Mouse (Mus musculus) spleen, postnatal 10 days (tissue): Measurements from ENCODE around the gene Ccdc28a.

Experiments used
- DNase-seq, 2 experiments: peaks; one replicate each; pipeline ENCODE4 v3.0.0; 2021 to 2022; ENCODE audit warnings: low spot score in 2 of 2

The Ccdc28a gene

DNA sequence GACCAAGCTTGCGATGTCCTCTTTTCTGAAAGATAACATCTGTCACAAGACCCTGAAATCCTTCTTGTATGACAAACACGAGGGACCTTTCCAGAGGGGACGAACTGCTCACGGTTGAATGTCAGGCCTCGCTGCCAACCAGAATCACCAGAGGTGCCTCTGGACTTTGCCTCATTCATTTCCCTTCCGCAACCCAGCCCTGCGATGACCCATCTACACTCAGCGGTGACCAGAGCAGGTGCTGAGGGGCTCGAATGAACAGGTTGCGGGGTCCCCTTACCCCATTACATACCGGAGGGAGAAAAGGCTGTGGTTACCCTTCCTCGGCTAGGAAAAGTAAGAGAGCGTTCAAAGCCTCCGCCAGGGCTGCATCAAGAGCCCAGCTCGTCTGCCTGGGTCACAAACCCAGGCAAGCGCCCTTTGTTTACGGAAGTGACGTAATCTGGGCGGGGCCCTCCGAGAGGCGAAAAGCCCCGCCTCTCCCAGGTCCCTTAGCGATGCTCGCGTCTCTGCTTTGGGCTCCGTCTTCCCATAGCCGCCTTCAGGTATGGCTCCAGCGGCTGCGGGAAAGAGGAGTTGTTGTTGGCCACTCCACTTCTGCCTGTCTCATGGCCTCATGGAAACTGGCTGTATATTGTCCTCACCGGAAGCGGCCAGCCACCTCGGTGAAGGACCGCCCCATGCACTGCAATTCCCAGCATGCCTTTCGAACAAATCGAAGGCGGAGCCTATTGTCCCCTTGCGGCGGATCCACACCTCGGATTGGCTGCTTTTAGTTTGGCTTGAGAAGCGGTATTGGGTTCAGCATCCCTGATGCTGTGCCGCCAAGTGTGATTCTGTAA lies at the start of gene Ccdc28a:
TSS of gene Ccdc28a (minus strand) at position 439 of the 842 bp plus-strand sequence.
- DNase-seq = peak; percentile 96 to 97

DNA sequence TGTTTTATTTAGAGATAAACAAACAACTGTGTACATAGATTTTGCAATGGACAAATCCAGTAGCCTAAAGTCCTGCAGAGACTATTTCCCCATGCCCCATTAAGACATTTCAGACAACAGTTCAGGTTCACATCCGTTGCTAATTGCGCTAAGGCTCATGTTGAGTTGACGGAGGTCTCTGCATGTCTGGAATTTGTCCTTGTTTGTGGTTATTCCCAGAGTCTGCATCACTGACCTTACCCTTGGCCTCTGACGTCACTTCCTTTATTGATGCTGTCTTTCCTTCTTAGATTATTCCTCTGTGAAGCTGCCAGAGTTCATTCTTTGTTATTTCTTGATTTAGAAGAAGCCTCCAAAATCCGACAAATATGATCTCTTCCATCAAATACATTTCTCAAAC lies 49.2 kb upstream of the Ccdc28a start:
- DNase-seq = no peak

DNA sequence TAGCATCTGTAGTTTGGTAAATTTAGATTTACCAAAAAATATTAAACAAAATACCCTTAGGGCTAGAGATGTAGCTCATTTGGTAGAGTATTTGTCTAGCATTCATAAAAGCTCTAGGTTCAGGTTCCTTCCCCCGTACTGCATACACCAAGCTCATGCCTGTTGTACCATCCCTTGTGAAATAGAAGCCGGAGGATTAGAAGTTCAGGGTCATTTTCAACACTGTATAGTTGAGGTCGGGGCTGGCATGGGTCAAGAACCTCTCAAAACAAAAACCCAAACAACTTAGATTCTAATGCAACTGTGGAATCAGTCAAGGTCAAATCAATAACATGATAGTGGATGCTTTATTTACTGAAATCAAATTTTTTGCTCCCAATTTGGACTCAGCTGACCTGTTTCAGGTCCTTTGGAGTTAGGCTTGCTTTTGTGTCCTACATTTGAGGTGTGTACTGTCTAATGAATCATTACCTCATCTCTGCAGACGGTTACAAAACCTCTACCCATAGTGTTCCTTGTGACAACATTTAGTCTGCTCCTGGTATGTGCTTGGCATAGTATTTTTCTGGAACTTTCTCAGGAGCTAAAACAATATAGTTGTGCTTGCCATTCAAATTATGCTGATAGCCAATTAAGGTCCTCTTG lies 41.4 kb upstream of the Ccdc28a start:
- DNase-seq = no peak

DNA sequence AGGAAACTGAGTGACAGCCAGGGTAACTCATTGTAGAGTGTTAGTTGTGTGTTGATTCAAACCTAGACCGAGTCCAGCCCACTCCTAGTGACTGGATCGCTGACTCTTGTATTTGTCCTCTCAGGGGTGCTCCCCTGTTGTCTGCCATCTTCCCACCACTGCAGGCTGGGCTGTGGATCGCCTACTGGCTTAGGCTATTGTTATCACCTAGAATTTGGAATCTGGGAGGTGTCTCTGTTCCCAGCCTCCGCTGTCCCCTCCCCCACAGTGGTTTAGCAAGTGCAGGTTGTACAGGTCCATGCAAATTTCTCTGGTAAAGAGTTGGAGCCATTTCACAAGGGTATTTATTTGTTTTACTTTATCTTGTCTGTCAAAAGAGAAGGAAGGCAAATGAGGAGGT lies 16.5 kb upstream of the Ccdc28a start:
- no peak for DNase-seq

DNA sequence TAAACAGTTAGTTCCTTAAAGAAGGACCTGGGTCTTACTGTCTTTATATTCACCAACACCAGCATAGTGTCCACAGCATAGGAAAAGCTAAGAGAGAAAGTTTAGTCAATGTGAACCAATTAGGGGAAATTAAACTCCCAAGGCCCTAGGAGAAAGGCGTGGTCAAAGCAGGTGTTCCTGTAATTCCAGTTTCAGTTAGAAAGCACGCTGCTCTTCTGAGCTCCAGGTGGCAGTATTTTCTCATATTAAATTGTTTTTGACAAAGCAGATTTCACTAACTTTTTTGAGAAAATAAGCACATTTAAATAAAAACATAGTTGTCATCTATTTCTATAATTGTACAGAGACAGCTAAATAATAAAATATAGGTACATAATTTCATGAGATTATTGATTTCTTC lies 8.8 kb upstream of the Ccdc28a start:
- DNase-seq = no peak

DNA sequence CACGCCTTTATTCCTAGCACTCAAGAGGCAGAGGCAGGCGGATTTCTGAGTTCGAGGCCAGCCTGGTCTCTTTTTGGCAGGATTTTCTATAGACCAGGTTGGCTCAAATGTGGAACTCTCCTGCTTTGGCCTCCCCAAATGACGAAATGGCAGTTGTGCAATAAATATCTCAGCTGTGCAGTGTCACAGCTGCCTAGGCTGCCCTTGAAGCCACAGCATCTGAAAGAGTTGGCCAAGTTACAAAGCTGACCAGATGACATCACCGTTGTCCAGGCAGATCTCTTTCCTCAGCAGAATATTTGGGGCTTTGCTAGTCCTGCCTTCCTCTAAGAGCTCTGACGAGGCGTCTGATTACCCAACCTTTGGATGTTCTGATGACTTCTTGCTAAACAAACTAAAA lies 2.4 kb upstream of the Ccdc28a start:
- no peak for DNase-seq

DNA sequence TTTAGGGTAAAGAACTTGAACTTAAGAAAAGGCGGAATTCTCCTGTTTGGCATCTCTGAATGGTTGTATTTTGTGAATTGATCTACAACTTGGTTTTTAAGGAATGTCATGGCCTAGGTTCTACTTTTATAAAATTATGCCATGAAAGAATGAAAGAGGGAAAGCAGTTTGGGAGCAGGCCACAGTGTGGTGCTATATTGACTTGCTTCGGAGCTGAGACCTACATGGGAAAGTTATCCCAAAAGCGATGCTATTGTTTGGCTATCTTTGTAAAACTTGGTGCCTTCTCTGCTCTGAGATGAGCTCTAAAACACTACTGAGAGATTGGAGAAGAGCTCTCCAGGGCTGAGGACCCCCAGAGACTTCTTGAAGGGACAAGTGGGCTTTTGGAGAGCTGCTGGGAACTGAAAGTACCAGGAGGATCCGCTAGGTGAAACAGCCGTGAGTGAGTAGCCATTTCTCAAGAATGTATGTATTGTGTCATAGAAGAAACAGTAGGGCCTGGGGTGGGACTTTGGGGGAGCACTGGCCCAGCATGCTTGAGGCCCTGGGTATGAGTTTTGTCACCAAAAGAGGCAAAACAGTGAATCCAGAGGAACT lies 1.6 kb upstream of the Ccdc28a start:
- no peak for DNase-seq

DNA sequence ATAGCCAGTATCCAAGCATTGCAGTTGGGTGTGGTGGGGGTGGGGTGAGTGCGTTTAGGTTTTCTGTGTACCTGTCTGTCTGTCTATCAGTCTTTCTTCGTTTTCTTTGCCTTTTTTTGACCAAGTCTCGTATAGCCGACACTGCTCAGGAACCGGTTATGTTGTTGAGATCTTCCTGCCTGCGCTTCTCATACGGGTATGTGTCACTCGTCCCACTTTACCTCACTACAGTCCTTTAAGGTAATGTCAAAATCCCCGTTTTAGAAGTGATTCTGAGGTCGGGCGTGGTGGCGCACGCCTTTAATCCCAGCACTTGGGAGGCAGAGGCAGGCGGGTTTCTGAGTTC lies 577 bp upstream of the Ccdc28a start:
- DNase-seq = no peak

DNA sequence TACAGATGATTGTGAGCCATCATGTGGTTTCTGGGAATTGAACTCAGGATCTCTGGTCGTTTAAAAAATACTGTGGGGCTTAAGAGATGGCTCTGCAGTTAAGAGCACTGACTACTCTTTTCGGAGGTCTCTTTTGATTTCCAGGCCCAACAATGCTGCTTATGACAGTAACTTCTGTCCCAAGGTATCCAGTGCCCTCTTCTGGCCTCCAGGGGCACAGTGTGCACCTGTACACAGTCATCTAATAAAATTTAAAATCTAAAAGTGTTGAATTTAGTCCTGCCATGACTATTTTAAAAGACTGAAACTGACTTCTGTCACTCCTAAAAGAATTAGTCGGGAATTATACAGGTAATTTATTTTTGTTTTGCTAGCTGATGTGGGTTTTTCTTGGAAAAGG lies 907 bp downstream of the Ccdc28a start:
- DNase-seq = peak in 1 of 2 experiments; percentile 24

DNA sequence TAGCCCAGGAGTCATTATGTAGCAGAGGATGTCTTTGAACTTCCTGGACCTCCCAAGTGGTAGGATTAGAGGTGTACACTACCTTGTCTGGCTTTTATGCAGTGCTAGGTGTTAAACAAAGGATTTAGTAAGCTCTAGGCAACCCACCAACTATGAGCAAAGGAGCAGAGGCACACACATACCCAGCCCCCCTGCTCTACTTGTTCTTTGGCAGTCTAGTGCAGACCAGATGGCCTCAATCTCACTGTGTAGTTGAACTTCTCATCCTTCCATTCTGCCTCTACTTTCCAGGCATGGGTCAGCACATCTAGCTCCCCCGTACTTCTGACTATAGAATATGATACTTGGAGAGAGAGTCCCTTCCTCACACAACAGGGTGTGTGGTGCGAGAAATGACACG lies 10.4 kb downstream of the Ccdc28a start:
- DNase-seq = no peak

DNA sequence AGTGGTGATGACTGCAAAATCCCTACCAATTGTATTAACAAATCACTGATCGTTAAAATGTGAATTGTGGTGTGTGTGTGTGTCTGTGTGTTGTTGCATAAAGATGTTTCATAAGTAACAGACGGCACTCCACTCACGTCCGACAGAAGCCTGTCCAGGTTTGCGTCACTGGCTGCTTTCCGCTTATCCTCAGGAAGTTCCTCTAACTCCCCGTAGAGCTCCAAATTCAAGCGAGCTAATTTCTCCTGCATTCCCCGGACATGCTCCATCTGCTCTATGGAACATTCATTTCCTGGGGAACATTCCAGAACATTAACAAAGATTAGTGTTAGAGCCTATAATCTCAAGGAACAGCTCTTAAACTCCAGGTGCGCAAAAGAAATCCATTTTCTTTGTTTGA lies 15.4 kb downstream of the Ccdc28a start:
- no peak for DNase-seq

DNA sequence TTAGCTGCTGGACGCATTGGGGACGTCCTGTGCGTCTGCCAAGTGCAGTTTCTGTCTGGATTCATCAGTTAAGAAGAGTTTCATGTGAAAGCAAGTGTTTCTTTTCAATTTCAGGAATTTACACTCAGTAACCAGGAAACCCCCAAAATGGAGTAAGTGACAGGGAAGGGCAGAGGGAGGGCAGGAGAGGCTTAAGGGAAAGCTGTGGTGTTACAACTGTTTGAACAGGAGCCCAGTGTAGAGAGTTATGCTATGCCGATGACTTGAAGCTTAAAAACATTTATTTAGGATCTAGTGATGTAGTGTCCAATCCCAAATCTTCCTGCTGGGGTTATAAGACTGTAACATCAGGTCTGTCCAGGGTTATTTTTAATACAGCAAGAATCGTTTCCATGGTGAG lies 20.7 kb downstream of the Ccdc28a start:
- no peak for DNase-seq

DNA sequence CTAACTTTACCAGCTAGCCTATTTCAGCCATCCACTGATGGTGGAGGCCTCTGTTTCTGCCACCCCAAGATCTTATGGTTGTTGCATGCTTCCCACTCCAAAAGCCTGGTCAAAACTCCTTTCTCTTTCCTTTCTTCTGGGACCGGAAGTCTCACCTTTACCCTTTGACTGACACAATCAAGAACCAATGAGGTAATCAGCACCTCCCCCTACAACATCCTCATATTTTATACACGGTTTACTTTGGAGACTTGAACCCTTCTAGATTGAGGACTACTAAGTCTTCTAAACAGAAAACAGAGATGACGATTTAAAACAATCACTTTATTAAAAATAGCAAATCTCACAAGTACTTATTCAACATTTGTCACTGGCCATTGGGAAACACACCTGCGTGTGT lies 21.4 kb downstream of the Ccdc28a start:
- DNase-seq = no peak

DNA sequence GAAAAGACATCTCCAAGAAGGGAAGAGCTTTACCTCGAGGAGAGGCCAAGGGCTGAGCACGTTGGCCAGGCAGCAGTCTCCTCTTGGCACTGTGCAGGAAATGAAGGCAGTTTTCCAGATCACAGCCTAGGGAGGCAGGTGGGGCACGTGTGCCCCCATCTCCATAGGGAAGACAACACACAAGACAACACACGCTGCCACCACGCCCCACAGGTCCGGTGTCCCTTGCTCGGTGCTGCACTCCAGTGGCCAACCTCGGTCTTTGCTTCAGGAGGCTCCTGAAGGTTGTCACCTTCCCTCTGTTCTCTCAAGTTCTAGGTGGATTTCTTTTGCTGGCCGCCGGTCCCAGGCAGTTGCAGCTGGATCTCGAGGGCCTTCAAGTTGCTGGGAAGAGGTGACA lies 24.1 kb downstream of the Ccdc28a start, which contains the start of gene Ect2l:
TSS of gene Ect2l (minus strand) at position 165 of the 400 bp plus-strand sequence.
- DNase-seq = peak in 1 of 2 experiments; percentile 53

DNA sequence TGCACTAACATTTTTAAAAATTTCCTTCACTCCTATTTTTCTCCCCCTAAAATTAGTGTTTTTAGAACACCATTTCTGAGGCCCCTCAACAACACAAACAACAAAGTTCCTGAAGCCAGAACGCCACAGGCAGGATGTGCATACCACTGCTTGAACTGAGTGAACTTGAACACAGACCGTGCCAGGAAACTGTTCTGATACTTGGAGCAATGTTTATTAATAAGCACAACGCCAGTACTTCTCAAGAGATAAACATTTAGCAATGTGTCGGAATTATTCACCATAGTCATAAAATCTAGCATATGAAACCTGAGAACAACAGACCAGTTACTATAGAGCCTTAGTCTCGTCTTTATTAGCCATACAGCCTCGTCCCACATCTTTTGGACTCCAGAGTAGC lies 24.7 kb downstream of the Ccdc28a start:
- no peak for DNase-seq

DNA sequence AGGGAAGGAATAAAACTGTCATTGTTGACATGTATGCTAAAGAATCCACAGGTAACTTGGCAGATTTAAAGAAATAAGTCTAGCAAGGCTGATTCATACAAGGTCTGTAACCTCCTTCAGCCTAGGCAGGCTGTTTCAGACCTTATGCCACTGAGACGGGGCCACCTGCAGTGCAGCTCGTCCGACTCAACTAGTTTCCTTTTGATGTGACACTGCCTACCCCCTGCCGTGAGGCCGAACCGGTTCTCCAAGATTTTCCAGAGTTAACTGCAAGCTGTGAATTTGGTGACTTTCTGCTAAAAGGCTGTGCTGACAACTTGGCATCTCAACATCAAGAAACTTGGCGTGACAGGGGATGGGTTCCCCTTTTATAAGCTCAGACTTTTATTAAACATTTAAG lies 30.7 kb downstream of the Ccdc28a start:
- DNase-seq = no peak

DNA sequence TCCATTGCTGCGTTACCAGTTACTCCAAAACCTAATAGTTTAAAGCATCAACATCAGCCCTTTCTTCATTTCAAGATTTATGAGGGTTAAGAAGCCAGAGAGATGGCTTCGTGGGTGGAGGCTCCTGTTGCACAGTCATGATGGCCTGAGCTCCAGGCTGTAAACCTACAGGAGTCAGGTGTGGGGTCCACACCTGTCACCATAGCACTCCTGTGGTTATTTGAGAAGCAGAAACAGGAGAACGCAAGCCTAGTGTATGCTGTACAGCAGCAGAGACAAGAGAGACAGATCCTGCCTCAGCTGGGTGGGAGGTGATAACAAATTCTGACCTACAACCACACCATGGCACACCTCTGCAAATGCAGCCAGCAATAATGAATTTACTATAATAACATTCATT lies 32.4 kb downstream of the Ccdc28a start:
- DNase-seq = no peak

DNA sequence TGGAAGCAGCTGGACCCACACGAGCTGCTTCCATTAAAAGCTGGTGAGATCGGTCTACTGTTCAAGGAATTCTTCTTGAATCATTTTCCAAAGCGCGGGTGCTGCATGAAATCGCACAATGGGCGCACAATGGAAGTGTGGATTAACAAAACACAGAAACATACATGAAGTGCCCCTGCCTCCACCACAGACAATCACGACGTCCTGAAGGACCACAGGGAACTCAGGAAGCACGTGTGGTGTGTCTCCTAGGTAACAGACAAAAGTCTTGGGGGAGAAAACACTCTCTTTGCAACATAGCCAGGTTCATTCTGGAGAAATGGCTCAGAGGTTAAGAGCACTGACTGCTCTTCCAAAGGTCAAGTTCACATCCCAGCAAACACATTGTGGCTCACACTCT lies 34.1 kb downstream of the Ccdc28a start:
- DNase-seq = no peak

DNA sequence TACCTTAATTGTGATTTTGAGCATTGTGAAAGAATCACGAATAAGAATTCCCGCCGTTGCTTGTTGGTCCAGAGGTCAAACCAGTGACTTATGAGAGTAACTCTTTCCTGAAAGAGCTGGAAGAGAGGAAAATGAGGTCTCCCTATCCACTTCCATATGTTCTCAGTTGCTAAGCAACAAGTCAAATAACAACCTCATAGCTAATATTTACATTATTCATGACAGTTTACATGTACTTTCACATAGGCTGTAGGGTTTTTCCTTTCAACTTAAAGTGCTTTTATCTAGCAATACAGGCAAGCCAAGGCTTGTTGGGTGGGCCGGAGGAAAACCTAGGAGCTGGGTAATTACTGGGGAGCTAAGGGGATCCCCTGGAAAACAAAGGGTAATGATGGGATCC lies 34.9 kb downstream of the Ccdc28a start:
- DNase-seq = no peak

DNA sequence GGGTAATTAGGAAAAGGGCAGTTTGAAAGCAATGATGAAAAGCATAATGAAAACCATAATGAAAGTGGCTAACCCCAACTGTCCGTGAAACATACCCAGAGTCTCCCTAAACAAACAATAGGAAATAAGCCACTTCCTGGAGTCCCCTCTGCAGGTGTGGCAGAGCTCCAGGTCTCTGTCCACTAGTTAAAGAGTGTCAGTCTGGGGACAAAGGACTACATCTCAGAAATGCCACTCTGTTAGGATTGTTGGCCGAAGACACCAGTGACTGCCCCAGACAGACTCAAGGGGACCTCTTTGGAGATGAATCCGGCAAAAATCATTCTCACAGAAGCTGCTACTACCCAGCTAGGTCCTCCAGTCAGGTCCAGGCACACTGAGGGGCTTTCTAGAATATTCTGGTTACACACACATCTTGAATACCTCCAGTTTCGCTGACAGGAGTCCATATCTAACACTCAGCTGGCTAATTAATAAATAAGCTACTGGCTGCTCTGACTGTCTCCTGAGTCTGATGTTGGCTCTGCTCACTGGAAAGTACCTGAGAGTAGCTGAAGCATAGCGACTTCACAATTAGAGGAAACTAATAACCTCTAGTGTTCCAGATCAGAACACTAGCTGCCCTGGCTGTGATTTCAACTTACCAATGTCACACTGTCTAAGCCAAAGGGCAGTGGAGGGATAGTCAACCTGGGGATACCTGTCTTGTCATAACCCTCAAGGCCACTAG lies 36.3 kb downstream of the Ccdc28a start:
- DNase-seq = no peak

DNA sequence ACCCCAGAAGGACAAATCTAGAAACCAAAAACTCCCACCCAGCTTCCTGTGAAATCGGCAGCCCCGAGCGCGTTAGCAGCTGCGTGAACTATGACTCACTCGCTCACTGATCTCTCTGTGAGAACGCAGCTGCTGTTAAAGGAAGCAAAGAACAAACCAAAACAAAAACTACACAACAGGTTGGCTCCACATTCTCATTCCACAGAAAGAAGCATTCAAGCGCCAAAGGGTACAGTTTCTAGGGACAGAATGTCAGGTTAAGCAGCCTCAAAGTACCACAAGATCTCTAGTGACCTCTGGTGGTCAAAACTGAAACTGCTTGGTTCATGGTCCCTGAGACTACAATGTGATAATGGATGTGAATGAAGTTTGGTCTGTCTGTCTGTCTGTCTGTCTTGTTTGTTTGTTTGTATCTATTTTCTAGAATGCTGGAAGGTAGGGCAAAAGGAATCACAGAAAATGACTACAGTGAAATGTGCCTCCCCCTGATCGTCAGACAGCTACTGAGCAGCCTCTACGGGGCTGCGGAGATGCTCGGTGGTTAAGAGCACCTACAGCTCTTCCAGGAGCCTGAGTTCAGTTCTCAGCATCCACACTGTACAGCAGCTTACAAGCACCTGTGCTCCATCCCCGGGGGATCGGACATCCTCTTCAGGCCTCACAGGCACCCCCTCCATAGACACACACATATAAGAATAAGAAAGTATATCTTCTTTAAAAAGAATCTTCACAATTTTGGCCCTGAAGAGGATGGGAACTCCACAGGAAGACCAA lies 37.4 kb downstream of the Ccdc28a start:
- DNase-seq = peak; percentile 61 to 73

DNA sequence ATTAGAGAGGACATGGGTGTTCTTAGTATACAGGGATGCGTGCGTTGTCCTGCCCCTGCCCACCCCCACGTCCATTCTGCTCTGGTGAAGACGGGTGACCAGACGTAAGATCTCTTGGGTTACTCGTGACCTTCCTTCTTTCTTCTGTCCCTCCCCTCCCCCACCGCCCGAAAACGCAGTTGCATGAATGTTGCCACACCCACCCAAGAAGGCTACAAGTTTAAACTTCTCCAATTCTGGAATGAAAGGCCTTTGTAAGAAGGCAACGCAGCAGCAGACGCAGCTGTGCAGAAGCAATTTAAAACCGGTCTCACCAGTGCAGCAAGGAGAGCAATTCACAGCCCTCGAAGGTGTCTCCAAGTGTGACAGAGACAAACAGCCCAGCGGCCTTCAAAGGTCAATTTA lies 40.1 kb downstream of the Ccdc28a start:
- peak in 1 of 2 experiments; percentile 42 for DNase-seq
